27 mouse cellular contexts compared by ENCODE assay signal in genomic region chr2:158498457-158498856, GRCm38 (mm10). TPM values are rescaled to one million over a fixed set of nuclear protein-coding genes. Genes with fewer than 3 reads are reported as not detected.
DNase-seq lines count a peak whose midpoint lies in the region; ATAC-seq and TF ChIP-seq lines count a peak whose summit lies in the region.
"Had no signal": no experiment of that assay in that cellular context is flagged by ENCODE, and none has a peak within 500 bp of the region (broad histone marks: within the 10 kb centered on the region; RNA-seq: fewer than 3 reads in every experiment).

No protein-coding gene starts in this region.

- no peak for TF ChIP-seq CTCF in hindbrain, postnatal 0 days (IDR thresholded peaks at IDR 0.05; ENCODE audit: low read depth)

- ATAC-seq in hindbrain, embryonic 15.5 days (ENCODE audit: low FRiP score, low read depth), result 0 out of 2 replicates have a peak, but pooled peaks have one; percentile 34
- no peak for ATAC-seq in hindbrain, embryonic 13.5 days (ENCODE audit: low FRiP score)
- peak; percentile 59 for ATAC-seq in hindbrain, postnatal 0 days
- ATAC-seq: forebrain, embryonic 14.5 days; forebrain, embryonic 16.5 days had no signal

- no peak overlapping the region for H3K4me2 ChIP-seq in hindbrain, embryonic 15.5 days
- H3K4me2 ChIP-seq in hindbrain, embryonic 13.5 days, result no peak overlapping the region
- no peak overlapping the region for H3K4me2 ChIP-seq in hindbrain, postnatal 0 days (ENCODE audit: low read depth, low read length)
- H3K4me2 ChIP-seq: embryonic facial prominence, embryonic 13.5 days; embryonic facial prominence, embryonic 15.5 days; forebrain, embryonic 12.5 days had no signal

- no peaks in the 10 kb centered on the region for H3K27me3 ChIP-seq in hindbrain, embryonic 15.5 days
- H3K27me3 ChIP-seq in hindbrain, embryonic 13.5 days, result no peaks in the 10 kb centered on the region
- no peaks in the 10 kb centered on the region for H3K27me3 ChIP-seq in hindbrain, postnatal 0 days (ENCODE audit: insufficient read depth, low read length)
- no peaks in the 10 kb centered on the region for H3K27me3 ChIP-seq in hindbrain, embryonic 10.5 days (ENCODE audit: insufficient read depth, poor library complexity, severe bottlenecking)
- H3K27me3 ChIP-seq: embryonic facial prominence, embryonic 13.5 days; embryonic facial prominence, embryonic 15.5 days; forebrain, embryonic 12.5 days had no signal

- H3K4me1 ChIP-seq in hindbrain, embryonic 15.5 days (replicated peaks), result no peaks in the 10 kb centered on the region
- no peaks in the 10 kb centered on the region for H3K4me1 ChIP-seq in hindbrain, embryonic 13.5 days (replicated peaks)
- H3K4me1 ChIP-seq in hindbrain, postnatal 0 days (ENCODE audit: insufficient read depth, low read length), result no peaks in the 10 kb centered on the region
- H3K4me1 ChIP-seq in hindbrain, embryonic 10.5 days (replicated peaks), result no peaks in the 10 kb centered on the region
- H3K4me1 ChIP-seq: forebrain, embryonic 10.5 days; forebrain, embryonic 12.5 days had no signal

- 81% methylated on average over 5 of the region's 5 CpGs for WGBS in hindbrain, embryonic 15.5 days
- WGBS in hindbrain, embryonic 13.5 days, result 85% methylated on average over 5 of the region's 5 CpGs
- WGBS in hindbrain, postnatal 0 days, result 70% methylated on average over 5 of the region's 5 CpGs
- 93% methylated on average over 5 of the region's 5 CpGs for WGBS in hindbrain, embryonic 10.5 days

- H3K9ac ChIP-seq in hindbrain, embryonic 15.5 days, result no peak overlapping the region
- no peak overlapping the region for H3K9ac ChIP-seq in hindbrain, embryonic 13.5 days
- H3K9ac ChIP-seq in hindbrain, postnatal 0 days (replicated peaks; ENCODE audit: low read length), result no peak overlapping the region
- H3K9ac ChIP-seq: embryonic facial prominence, embryonic 13.5 days; embryonic facial prominence, embryonic 15.5 days; forebrain, embryonic 12.5 days had no signal

- H3K4me3 ChIP-seq in hindbrain, embryonic 15.5 days, result no peak overlapping the region
- no peak overlapping the region for H3K4me3 ChIP-seq in hindbrain, embryonic 13.5 days
- H3K4me3 ChIP-seq in hindbrain, postnatal 0 days (ENCODE audit: low read length), result no peak overlapping the region
- H3K4me3 ChIP-seq in hindbrain, embryonic 10.5 days, result no peak overlapping the region
- H3K4me3 ChIP-seq: embryonic facial prominence, embryonic 13.5 days; embryonic facial prominence, embryonic 15.5 days; erythroblast, embryonic 14.5 days; forebrain, embryonic 10.5 days; forebrain, embryonic 12.5 days had no signal

- no peaks in the 10 kb centered on the region for H3K9me3 ChIP-seq in hindbrain, embryonic 15.5 days
- H3K9me3 ChIP-seq in hindbrain, embryonic 13.5 days, result no peaks in the 10 kb centered on the region
- H3K9me3 ChIP-seq in hindbrain, postnatal 0 days (ENCODE audit: low read length), result no peaks in the 10 kb centered on the region
- H3K9me3 ChIP-seq in hindbrain, embryonic 10.5 days, result no peaks in the 10 kb centered on the region
- H3K9me3 ChIP-seq: embryonic facial prominence, embryonic 13.5 days; embryonic facial prominence, embryonic 15.5 days; forebrain, embryonic 10.5 days; forebrain, embryonic 12.5 days had no signal

- H3K27ac ChIP-seq in hindbrain, embryonic 15.5 days (replicated peaks), result no peak overlapping the region
- no peak overlapping the region for H3K27ac ChIP-seq in hindbrain, embryonic 13.5 days
- no peak overlapping the region for H3K27ac ChIP-seq in hindbrain, postnatal 0 days
- H3K27ac ChIP-seq in hindbrain, embryonic 10.5 days, result no peak overlapping the region
- H3K27ac ChIP-seq: embryonic facial prominence, embryonic 13.5 days; embryonic facial prominence, embryonic 15.5 days; forebrain, embryonic 10.5 days; forebrain, embryonic 12.5 days had no signal

- no peak for DNase-seq in hindbrain, postnatal 0 days (ENCODE audit: low spot score)
- DNase-seq in hindbrain, embryonic 10.5 days (ENCODE audit: low spot score), result no peak
- DNase-seq: adrenal gland, adult 2 months; adrenal gland, postnatal 10 days; adrenal gland, postnatal 25 days; cerebellum, adult 11 months; cerebellum, adult 18-20 months; cerebellum, adult 8-10 months; cerebellum, adult 9-11 months; cerebellum, postnatal 36 days; embryo, embryonic 11 days had no signal

- peaks cover 40% of the 10 kb centered on the region for H3K36me3 ChIP-seq in hindbrain, embryonic 15.5 days
- peaks cover 65% of the 10 kb centered on the region for H3K36me3 ChIP-seq in hindbrain, embryonic 13.5 days
- H3K36me3 ChIP-seq in hindbrain, postnatal 0 days (ENCODE audit: insufficient read depth, low read length), result peaks cover 45% of the 10 kb centered on the region
- peaks cover 65% of the 10 kb centered on the region for H3K36me3 ChIP-seq in hindbrain, embryonic 10.5 days

RNA-seq across cellular contexts. Expression of gene Adig, which starts 4.0 kb away (rescaled TPM):
- polyA plus RNA-seq in hindbrain, embryonic 15.5 days (2015; fragmentation: Nextera tagmentation; extraction: Ambion mirVana), result not detected in 2 replicates
- not detected in 2 replicates for polyA plus RNA-seq in hindbrain, embryonic 13.5 days (2015; fragmentation: Nextera tagmentation; extraction: Ambion mirVana)
- total RNA-seq in hindbrain, postnatal 0 days (2014; rRNA removed), result not detected in 2 replicates
- not detected in 2 replicates for polyA plus RNA-seq in hindbrain, postnatal 0 days (2015; fragmentation: Nextera tagmentation; extraction: Ambion mirVana)
- polyA plus RNA-seq in hindbrain, embryonic 10.5 days (2016; fragmentation: Nextera tagmentation; extraction: Ambion mirVana), result not detected in 2 replicates
- total RNA-seq: common myeloid progenitor, adult 5-6 weeks; ES-E14; MEL had no signal
- polyA plus RNA-seq: brain, embryonic 14.5 days; embryonic facial prominence, embryonic 11.5 days; embryonic facial prominence, embryonic 13.5 days; erythroblast, embryonic 14.5 days; forebrain, embryonic 10.5 days; forebrain, embryonic 12.5 days; forebrain, embryonic 14.5 days; forebrain, embryonic 16.5 days had no signal

RNA-seq across cellular contexts. Expression of gene Arhgap40, which starts 14.1 kb away (rescaled TPM):
- polyA plus RNA-seq in hindbrain, embryonic 15.5 days (2015; fragmentation: Nextera tagmentation; extraction: Ambion mirVana), result 0.88 and 0.93 TPM in 2 replicates
- polyA plus RNA-seq in hindbrain, embryonic 13.5 days (2015; fragmentation: Nextera tagmentation; extraction: Ambion mirVana), result 0.72 and 0.86 TPM in 2 replicates
- total RNA-seq in hindbrain, postnatal 0 days (2014; rRNA removed), result 1.4 and 2.4 TPM in 2 replicates
- polyA plus RNA-seq in hindbrain, postnatal 0 days (2015; fragmentation: Nextera tagmentation; extraction: Ambion mirVana), result 0.64 and 1.0 TPM in 2 replicates
- polyA plus RNA-seq in hindbrain, embryonic 10.5 days (2016; fragmentation: Nextera tagmentation; extraction: Ambion mirVana), result 0.27 TPM in 1 of 2 replicates, not detected in the other
- total RNA-seq: adrenal gland, adult 2 months; adrenal gland, postnatal 10 days; adrenal gland, postnatal 25 days; adrenal gland, postnatal 4 days; common myeloid progenitor, adult 5-6 weeks; MEL had no signal
- polyA plus RNA-seq: adrenal gland, adult 2 months; C2C12; erythroblast, embryonic 14.5 days had no signal
